Mouse (Mus musculus): ENCODE measurements around the gene Bhlha15. TPM values are rescaled to one million over a fixed set of nuclear protein-coding genes. Genes with fewer than 3 reads are reported as not detected.

Gene Bhlha15
- total RNA-seq, 2 experiments from 2014 or later, result 0.32 TPM; not detected in 1

DNA sequence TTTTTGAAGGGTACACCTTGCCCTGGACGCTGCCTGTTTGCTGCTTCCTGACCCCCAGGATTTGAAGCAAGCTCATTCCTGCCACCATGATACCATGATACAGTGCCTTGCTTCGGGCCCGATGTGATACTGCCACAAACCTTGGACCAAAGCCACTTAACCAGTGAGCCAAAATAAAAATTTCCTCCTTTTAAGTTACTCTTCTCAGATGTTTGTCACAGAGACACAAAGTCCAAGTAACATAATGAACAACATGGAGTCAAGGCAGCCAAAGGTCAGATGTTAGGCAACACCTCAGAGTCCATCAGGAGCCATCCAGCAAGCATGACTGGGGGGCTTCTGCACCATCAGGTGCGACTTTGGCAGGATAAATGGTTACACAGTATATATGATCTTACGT, 42.4 kb downstream of the Bhlha15 start:
- DNase-seq, result no peak

DNA sequence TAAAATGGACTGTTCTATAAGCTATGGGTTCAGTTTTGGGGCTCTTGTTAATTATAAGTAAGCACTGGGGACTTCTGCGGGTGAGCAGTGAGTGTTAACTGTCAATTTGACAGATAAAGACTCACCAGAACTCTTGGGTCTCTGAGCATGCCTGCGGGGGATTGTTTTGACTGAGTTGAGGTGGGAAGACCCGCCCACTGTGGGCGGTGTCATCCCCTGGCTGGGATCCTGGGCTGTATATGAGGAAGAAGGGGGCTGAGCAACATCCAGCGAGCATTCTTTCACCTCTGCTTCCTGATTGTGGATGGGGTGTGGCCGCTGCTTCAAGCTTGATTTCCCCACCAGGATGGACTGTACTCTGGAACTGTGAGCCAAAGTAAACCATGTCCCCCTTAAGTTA, 44.1 kb downstream of the Bhlha15 start:
- no peak for DNase-seq

- no peak for DNase-seq
These were observed 44.6 kb downstream of the Bhlha15 start for GRCm38 (mm10) chr5:144234714-144235113.

GRCm38 (mm10) chr5:144238969-144239368, 48.9 kb downstream of the Bhlha15 start:
- DNase-seq, result no peak

Other genes starting within 250 kb of the Bhlha15 start
- gene Ccz1, start 175.4 kb upstream of the Bhlha15 start, total RNA-seq (2021), result 10 to 100 TPM; 30.8 to 33.1 TPM
- gene Ocm, start 163.6 kb upstream of the Bhlha15 start, total RNA-seq (2021), result not detected
- 10 to 100 TPM; 12.5 to 13.8 TPM for gene Lmtk2, start 89.8 kb upstream of the Bhlha15 start, total RNA-seq (2021)
- 10 to 100 TPM; 17.8 to 21.3 TPM for gene Tecpr1, start 33.3 kb downstream of the Bhlha15 start, total RNA-seq (2021)
- gene Bri3, start 54.2 kb downstream of the Bhlha15 start, total RNA-seq (2021), result 10 to 100 TPM; 44.2 to 48.4 TPM
- 1 to 10 TPM; 2.2 to 4.0 TPM for gene Baiap2l1, start 167.8 kb downstream of the Bhlha15 start, total RNA-seq (2021)